Mouse (Mus musculus) v-Abl transformed pro-B cells (cell line): ENCODE data around the gene Ano5.

Experiments used
- in situ Hi-C, 2 experiments: fragments of 400-800 bp; cut with MboI; formaldehyde crosslinking; loops; one replicate each; pipeline ENCODE4 v1.15.1; 2025; ENCODE audit not compliant: unreplicated experiment in 2 of 2

The Ano5 gene

GRCm38 (mm10) chr7:51627001-51627631, 116.3 kb downstream of the Ano5 start:
- in situ Hi-C loops, result no loop called here

- in situ Hi-C loops, result no loop called here
Measured at GRCm38 (mm10) chr7:51627666-51628065, 116.8 kb downstream of the Ano5 start.

- in situ Hi-C loops, result no loop called here
Measured at GRCm38 (mm10) chr7:51628349-51628748, 117.5 kb downstream of the Ano5 start.

- in situ Hi-C loops, result no loop called here
Measured at GRCm38 (mm10) chr7:51629206-51629605, 118.4 kb downstream of the Ano5 start.

GRCm38 (mm10) chr7:51631171-51631570, 120.3 kb downstream of the Ano5 start:
- in situ Hi-C loops, result no loop called here

- in situ Hi-C loops, result no loop called here
Measured at GRCm38 (mm10) chr7:51632543-51633229, 121.9 kb downstream of the Ano5 start.

- in situ Hi-C loops, result no loop called here
Measured at GRCm38 (mm10) chr7:51633230-51633844, 122.5 kb downstream of the Ano5 start.
